Mouse (Mus musculus) cerebellum, adult 2 months (tissue): Measurements from ENCODE around the gene Lefty2.

Experiments used
- CTCF ChIP-seq: fragments of 200-500 bp; IDR thresholded peaks from 2 replicates; pipeline ENCODE4 v1.5.1; 2011; ENCODE audit warnings: low read depth, mild to moderate bottlenecking, control low read depth, low read length, moderate library complexity, borderline replicate concordance; ENCODE audit not compliant: insufficient read depth
- POLR2A ChIP-seq: fragments of 200-500 bp; IDR thresholded peaks from 2 replicates; pipeline ENCODE4 v1.6.1; 2011; ENCODE audit warnings: low read length, control low read depth, borderline replicate concordance; ENCODE audit not compliant: insufficient read depth

DNA sequence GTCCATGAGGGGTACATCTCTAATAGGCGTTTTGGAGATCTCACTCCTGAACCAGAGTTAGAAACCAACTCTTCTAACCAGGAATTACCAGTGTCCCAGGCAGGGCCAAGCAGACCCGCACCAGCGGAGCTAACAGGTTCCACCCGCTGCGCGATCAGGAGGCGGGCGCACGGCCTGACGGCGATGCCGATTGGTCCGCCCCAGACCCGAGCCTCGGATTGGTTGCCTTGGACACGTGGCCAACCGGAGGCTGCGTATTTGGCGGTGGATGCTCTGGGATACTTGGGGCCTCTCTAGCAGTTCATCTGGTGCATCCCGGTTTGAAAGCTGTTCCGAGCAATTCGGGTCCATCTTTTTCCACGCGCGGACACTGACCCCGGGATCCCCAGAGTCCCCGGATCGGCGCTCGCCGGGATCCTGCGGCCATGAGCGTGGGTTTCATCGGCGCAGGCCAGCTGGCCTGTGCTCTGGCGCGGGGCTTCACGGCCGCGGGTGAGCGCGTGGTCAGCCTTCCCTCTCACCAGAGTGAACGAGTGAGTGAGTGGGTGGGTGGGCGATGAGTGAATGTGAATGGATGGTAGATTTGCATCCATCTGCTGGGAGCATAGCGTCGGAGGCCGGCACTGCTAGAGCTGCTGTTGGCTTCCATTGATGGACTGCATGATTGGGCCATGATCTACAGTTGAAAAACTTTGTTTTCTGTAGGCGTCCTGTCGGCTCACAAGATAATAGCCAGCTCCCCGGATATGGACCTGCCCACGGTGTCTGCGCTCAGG lies 11.3 kb downstream of the Lefty2 start, which contains the start of gene Pycr2:
- no peak for TF ChIP-seq CTCF
- peak; percentile 67; the same call in 1 of the 2 replicates for TF ChIP-seq POLR2A
